Mouse (Mus musculus) right cerebral cortex, postnatal 36 days (tissue): ENCODE results near the gene Sphk1.

Experiments
- DNase-seq, 2 experiments: peaks; one replicate each; pipeline ENCODE4 v3.0.0; 2022; ENCODE audit warnings: low spot score in 2 of 2, mixed read lengths in 1 of 2

The Sphk1 gene

DNA sequence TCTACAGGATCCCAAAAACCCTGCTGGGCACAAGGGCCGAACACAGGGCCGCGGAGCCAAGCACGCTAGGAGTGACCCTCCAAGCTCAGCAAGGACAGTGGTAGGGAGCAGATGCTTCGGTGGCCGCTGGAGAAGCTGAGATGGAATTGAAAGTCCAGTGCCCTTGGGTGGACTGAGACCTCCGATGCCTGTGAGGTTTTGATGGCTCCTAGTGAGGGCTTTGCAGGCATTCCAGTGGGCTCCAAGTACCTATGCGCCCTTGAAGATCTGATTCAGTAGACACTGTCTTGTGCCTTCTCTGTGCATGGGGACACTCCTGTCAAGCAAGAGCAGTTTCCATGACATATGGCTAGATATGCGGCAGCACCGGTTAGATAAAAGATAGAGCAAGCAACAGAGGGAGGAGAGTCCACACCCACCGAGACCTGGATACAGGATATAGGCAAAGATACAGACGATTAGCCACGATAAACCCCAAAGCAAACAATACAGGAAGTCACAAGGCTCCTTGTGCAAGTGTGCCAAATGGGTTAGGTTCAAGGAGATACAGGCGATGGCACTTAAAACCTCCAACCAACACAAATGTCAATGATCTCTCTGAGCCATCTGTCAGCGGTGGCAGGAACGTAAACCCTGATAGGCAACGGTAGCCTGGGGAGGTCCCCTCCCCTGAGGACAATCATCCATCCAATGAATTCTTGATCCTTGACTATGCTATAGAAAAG is 24.4 kb upstream of the Sphk1 start:
- no peak for DNase-seq

DNA sequence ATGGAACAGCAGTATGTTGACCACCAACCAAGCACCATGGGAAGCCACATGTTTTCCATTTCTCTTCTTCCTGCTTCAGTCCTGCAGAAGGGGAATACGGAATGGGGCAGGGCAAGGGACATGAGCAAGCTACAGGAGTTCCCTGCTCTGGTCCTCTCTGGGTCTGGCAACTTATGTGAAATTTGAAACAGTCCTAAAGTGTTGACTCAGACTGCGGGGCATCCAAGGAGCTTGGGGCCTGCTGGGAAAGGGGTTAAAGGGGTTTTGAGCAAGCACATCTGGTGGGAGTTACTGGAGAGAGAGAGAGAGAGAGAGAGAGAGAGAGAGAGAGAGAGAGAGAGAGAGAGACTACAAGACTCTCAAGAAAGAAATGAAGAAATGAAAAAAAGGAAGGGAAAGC is 22.0 kb upstream of the Sphk1 start:
- DNase-seq: no peak

DNA sequence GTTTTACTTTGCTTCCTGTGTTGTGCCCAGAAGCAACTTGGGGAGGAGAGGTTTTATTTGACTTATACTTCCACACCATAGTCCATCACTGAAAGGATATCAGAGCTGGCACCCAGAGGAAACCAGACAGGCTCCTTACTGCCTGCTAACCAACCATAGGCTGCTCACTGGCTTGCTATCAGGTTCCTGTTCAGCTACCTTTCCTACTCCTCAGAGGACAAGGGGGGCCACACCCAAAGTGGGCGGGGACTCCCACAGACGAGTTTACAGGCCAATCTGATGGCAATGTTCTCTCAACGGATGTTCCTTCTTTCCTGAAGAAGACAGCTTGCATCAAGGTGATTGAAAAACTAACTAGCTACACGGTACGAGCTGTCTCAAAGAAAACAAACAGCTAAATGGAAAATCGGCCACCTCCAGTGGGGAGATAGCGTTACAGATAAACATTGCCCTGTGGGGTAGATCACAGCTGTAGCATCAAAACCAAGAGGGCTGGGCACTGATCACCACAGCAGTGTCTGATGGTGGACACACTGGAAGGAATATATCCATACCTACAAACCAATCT is 19.3 kb upstream of the Sphk1 start:
- no peak for DNase-seq

DNA sequence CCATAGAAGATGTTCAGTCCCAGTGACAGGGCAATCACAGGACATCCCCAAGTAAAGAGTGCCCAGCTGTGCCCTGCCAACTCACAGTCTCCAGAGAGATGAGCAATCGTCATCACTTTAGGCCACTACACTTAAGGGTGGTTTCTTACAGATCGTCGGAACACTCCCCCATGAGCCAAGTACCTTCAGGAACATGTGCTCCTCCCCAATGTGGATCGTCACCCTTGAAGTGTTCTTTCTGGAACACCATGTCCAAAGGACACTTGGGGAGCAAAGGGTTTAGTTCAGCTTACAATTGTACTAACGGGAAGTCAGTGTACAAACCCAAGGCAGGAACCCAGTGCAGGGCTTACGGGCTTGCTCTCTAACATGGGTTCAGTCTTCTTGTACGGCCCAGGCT is 18.6 kb upstream of the Sphk1 start:
- DNase-seq: no peak

DNA sequence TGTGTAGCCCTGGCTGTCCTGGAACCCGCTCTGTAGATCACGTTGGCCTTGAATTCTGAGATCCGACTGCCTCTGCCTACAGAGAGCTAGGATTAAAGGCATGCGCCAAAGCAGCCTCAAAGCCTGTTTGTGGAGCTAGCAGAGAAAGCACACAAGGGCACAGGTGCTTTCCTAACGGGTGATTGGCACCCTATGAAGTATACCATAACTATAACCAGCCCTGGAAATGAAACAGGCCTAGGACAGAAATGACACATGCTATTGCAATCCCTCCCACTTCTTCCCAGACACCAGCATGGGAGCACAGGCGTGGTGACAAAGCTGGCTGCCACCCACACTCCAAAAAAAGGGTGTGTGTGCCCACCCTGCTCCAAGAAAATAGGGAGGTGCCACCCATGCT is 17.7 kb upstream of the Sphk1 start:
- DNase-seq: no peak

DNA sequence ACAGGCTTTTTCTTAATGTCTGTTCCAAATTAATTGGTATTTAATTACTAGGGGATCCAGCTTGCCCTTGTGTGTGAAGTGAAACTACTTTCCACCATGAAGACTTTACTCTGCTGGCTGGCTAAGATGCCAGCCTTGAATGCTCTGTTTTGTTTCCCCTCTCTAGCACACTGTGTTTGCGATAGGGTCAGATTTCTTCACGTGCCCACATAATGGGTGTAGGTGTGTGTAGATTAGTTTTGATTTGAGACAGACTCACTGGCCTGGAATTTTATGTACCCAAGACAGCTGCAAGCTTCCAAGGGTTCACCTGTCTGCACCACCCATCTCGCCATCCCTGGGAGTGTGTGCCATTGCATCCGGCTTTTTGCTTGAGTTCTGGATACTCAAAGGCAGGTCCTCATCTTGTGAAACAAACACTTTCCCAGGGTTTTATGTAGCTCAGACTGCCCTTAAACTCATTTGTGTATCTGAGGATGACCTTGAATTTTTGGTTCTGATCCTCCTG is 17.1 kb upstream of the Sphk1 start:
- DNase-seq: no peak

DNA sequence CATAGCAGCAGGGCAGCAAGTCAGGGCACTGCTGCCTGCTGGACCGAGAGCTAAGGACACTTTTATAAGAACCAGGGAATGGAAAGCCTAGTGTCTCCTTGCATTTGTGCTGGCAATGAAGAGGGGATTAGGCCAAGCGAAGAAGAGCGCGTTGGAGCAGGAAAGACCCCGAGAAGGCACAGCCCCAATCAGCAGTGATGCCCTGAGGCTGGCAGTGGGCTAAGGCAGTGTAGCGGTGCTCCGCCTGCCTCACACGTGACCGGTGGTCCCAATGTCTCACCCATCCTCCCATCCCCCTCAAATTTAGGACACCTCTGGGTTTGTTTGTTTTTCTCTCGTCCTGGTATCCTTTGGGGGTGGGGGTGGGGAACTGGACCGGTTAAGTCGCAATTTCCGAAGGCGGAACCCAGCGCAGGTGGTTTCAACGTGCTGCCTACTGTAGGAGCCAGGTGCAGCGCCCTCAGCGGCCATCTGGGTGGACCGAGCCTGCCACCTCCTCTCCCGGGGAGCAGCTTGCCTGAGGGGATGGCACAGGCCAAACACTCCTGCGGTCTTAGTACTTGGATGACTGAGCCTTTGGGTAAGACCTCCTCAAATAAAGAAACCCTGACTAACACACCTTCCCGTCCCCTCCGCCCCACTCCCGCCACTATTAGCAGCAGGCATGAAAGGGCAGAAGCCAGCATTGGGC is 15.2 kb upstream of the Sphk1 start:
- DNase-seq: no peak

DNA sequence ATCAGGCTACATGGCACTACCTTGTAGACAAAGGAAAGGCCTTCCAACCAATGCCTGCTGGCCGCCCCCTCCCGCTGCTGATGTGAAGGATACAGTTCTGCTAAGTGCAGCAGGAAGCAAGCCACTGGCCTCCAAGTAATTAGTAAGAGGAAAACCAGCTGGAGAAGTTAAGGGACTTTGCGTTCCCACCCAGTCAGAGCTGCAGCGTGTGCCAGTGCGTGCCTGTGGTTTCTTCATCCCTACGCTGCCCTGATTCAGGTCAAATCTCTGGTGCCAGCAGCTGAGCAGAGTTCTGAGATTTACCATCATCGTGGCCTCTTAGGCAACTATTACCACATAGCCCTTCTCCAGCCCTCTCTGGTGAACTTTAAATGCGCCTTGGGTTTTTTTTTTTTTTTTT is 12.2 kb upstream of the Sphk1 start:
- DNase-seq: no peak

DNA sequence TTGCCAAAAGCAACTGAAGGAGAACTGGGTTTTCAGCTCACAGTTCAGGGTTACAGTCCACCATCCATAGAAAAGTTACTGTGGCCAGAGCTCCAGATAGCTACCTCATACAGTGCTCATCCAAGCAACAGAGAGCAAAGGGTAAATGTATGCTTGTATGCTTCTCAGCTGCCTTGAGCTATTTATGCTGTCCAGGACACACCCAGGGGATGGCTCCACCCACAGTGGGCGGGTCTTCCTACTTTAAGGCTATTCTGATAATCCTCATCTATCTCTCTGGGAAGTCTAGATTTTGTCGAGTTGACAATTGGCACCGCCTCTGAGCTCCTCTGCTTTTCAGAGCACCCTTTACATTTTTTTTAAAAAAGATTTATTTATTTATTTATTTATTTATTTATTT is 9.6 kb upstream of the Sphk1 start:
- no peak for DNase-seq

DNA sequence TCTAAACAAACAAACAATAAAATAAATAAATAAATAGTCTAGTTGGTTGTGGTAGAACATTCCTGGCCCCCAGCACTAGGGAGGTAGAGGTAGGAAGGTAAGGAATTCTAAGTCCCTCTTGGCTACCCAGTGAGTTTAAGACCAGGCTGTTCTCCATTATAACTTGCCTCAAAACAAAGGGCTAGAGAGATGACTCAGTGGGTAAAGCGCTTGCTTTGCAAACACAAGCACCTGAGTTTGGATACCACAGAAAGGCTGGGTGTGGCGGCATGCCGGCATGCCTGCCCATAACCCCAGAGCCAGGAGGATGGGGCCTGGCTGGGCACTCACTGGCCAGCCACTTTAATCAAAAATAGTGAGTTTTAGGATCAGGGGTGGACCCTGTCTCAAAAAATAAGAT is 8.7 kb upstream of the Sphk1 start:
- DNase-seq: no peak

DNA sequence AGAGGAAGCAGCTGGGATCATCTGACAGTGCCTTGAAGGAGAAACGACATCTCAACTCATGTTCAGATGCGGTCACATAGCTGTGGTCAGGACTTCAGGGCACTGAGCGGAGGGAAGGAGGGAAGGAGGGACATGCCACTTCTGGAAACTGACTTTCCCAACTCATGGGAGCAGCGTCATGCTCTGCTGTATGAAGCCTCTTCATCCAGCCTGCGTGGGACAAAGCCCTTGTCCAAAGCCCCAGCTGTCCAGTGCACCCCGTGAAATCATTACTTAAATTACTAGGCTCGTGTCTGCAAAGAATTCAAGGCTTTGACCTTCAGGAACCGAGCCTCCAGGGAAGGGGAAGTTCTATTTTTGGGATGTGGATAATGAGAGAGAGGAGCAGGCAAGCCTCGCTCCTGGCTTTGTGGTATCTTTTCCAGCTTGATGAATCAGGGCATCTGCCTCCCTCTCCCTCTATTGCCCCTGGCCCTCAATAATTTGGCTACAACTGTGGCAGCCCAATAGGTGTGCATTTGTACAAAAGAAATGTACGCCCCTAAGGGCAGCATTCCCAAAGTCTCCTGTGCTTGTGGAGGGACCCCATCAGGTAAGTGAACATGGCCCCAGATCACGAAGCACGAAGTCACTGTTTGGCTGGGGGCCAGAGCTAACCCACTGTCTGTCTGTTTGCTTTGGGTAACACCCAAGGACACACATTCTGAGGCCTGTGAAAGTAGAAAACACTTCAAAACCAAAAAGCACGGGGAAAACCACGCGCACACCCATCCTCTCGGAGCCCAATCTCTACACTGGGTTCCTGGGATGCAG is 7.6 kb upstream of the Sphk1 start:
- no peak for DNase-seq

DNA sequence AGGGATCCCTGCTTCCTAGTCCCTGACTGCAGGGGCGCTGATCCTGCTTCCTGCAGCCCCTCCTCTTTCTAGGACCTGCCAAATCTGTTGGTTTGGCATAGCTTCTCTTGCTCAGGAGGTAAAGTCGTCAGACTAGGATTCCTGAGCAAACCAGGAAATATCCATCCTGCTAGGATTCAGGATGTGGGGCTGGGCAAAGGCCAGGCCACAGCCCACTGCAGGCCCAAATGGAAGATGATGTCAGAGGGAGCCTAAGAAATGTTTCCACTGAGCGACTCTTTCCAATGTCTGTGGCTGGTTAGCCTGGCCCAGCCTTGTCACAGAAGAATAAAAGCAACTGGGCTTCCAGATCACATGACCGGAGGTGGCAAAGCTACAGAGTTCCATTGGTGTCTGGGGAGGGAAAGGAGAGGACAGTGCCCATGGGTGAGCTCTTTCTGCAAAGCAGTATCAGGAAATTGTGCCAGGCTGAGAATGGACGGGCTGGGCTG is 7.0 kb upstream of the Sphk1 start:
- no peak for DNase-seq

DNA sequence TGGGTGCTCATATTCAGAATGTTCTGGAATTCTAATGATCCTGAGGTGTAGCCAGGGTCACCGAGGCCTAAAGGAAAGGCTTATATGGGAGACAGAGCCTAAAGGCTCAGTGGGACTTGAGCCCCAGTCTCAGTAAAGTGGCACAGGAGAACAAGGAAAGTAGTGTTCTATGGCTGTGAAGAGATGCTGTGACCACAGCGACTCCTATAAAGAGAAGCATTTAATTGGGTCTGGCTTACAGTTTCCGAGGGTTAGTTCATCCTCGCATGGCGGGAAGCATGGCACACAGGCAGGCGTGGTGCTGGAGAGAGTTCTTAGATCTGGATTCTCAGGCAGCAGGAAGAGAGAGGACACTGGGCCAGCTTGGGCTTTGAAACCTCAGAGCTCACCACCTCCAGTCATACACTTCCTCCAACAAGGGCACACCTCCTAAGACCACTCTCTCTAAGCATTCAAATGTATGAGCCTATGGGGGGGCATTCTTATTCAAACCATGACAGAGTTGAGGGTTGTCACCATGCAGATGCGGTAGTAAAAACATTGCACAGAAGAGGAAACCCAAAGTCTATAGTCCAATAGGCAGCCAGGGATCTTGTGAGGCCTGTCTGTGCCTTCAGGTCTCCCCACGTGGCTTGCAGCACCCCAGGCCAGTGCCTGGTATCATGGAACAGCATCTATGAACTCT is 1.9 kb upstream of the Sphk1 start:
- DNase-seq: no peak

DNA sequence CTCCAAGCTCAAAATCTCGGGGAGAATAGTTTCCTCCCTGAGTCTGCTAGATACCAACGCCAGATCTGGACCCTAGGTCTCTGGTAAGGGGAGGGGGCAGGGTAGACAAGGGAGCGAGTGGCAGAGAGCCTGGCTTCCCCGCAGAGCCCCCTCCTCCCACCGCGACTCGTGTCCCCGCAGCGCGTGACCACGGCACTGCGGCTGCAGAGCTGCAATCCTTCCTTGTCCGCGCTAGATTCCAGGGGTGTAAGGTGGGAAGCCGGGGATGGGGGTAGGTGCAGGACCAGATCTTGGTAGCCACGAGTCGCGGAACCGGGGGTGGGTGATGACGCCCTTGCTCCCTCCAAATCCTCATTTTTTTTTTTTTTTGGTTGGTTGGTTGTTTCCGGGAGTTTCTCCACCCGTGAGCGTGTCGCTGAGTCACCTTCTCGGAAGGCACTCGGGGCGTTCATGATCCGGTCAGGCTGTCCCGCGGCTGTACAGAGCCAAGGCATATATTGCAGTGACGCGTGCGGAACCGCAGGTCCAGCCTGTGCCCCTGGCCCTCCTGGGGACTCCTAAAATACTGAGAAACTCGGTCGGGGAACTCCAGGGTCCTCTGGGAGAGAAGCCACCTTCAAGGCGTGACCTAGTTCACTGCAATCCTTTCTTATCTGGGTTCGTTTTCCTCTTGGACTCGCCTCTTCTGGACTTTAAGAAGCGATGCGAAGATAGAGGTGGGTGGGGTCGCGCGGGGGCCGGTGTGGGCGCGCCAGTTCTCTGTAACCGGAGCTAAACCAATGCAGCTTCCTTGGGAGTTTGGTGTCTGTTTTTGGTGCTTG is 856 bp downstream of the Sphk1 start:
- DNase-seq: no peak

DNA sequence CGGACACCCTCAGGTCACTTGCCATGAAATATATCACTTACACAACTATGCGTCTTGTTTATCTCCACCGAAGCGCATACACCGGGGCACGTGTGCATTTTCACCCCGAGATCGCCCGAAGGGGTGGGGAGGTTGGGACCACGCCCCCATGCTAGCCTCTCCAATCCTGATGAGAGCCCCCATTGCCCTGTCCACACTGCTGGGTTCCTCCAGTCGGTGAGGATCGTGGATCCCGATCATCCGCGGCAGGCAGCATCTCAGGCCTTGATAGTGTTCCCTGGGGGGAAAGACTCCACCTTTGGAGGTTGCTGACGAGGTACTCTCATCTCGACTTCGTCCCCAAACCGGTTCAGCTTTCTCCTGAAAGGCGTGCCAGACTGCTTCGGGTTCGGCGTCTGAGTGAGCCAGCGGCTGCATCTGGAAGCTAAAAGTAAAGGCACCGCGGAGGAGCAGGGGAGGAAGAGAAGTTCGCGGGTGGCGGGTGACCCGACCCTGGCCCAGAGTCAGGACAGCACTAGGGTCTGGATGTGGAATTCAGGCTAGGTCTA is 1.6 kb downstream of the Sphk1 start:
- DNase-seq: no peak

DNA sequence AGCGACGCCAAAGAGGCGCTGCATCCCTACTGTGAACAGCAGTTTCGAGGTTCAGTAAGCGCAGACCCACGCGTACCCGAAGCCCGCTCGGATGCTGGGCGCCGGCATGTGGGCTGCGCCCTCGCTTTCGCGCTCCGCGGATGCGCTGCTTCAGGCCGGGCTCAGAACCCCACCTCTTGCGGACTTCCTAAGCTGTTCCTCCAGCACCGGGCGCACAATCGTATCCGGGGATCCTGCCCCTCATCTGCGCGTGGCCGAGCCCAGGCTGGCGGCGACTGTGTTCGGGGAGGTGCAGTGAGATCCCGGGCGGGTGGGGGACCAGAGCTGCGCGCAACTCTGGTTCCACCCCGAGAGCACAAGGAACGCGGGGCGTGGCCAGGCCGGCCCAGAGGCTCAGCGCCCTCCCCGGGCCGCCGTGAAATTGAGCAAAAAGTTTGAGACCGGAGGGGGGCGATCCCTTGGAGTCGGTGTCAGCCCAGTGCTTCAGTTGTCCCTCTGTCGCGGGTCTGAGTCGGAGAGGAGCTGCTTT is 2.1 kb downstream of the Sphk1 start:
- no peak for DNase-seq

DNA sequence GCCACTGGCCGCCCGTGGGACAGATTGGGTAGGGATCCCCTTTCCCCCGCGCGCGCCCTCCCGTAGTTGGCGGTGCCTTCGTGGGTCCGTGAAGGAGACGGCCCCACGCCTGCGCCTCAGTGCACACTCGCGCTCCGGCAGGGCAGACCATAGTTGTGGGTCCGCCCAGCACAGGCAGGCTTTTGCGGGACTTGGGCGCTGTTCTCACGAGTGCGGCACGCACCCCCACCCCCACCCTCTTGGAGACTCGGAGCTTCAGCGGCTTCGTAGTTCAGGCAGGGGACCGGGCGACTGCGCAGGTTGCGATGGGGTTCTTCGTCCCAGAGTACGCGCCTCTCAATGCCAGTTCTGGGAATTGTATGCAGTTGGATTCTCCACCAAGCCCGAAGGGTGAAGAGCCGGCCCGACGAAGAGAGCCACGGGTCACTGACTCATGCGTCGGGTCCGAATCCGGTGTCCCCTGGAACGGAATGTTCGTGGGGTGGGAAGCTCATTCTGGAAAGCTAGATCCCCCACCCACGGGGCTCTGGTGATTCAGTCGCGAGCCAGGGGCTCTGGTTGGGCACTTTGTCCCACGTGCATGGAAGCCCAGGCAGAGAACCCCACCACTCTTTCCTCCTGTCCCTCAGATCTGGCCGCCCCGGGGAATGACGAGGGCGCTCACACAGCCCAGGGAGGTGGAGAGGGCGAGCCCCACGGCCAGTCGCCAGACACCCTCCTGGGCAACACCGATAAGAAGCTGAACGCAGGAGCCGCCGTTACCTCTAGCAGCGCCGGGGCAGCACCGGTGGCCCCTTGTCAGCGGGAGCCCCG is 2.8 kb downstream of the Sphk1 start:
- no peak for DNase-seq

DNA sequence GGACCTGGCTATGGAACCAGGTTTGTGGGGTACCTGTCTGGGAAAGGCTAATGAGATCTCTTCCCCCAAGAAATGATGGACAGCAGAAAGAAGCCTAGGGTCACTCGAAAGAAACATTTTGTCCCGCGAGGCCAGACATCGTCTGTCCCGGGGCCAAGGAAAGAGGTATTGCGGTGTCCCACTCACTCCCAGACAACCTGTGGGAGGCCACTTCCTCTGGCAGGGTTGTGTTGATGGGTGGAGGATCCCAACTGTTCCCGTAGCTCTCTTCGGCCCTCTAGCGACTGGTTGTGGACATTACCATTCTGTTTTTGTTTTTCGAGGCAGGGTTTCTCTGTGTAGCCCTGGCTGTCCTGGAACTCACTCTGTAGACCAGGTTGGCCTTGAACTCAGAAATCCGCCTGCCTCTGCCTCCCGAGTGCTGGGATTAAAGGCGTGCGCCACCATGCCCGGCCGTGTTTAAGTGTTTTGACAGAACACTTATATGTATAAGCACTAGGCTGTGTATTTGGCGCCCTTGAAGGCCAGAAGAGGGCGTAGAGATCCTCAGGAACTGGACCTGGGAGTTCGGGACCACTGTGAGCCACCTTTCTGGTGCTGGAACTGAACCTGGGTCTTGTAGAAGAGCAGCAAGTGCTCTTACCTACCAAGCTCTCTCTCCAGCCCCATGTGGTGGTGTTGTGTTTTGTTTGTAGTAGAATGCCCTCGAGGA is 3.6 kb downstream of the Sphk1 start:
- no peak for DNase-seq

DNA sequence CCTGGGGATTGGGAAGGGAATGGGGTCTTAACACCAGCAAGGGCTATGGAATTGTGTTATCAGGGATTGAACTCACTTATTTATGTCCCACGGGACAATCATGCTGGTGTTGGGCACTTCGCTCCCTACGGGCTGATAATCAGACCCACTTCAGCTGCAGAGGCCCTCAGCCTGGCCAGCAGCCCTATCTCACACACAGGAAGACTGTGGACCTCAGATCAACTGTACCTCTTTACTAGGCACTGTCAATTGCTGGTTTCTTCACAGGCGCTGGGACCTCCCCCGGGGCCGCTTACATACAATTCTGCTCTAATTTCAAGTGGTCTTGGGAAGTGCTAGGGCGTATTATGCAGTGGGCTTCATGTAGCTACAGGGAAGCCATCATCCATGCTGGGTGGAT is 6.0 kb downstream of the Sphk1 start:
- DNase-seq: no peak
